ENCODE assay signal across 8 mouse cellular contexts in the genomic region with DNA sequence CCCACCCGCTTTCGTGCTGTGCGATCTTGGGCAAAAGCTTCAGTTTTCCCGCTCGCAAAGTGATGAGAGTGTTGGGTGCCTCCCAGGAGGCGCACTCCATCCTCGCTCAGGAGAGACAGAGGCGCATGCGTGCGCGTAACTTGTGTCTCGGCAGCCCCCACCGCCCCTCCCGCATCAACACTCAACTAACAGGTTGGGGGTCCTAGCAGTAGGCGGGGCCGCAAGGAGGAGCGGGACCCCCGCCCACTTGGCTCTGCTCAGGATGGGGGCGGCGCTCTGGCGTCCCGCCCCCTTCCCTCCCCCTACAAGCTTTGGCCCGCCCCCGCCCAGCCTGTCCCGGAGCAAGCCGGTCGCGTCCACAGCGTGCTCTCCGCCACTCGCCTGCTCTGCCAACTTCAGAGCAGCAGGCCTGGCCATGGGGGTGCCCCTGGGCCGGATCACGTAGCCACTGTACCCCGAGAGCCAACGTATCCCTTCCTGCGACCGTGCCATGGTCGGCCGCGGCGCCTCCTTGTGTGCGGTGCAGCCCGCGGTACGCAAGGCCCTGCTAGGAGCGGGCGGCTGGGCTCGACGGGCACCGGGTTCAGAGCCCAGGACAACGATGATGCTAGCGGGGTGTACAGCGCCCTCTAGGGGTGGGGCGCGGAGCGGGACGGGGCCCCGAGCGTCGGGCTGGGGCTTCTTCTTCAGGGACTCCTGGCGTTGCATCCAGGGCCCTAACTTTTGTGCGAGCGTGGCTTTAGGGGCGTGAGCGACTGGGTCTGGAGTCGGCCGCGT. TPM values are rescaled to one million over a fixed set of nuclear protein-coding genes. Genes with fewer than 3 reads are reported as not detected.
DNase-seq lines count a peak whose midpoint lies in the region; ATAC-seq and TF ChIP-seq lines count a peak whose summit lies in the region.

A gene (plus strand): TSS at position 334 of the 777 bp plus-strand sequence.

- peak within 1 kb of the TSS; percentile 77 for H3K9ac ChIP-seq in hindbrain, embryonic 13.5 days
- H3K9ac ChIP-seq in midbrain, embryonic 12.5 days (replicated peaks), result peak within 1 kb of the TSS; percentile 77

- H3K4me2 ChIP-seq in hindbrain, embryonic 13.5 days, result peak within 1 kb of the TSS; percentile 87
- peak within 1 kb of the TSS; percentile 79 for H3K4me2 ChIP-seq in midbrain, embryonic 12.5 days (replicated peaks)

- WGBS in hindbrain, embryonic 13.5 days, result under 1% methylated on average over 68 of the region's 68 CpGs
- under 1% methylated on average over 59 of the region's 68 CpGs for WGBS in midbrain, embryonic 12.5 days

- peaks cover 98% of the 10 kb centered on the region for H3K27me3 ChIP-seq in hindbrain, embryonic 13.5 days
- H3K27me3 ChIP-seq in midbrain, embryonic 12.5 days, result peaks cover 95% of the 10 kb centered on the region
- no peaks in the 10 kb centered on the region; the same call in 1 of the 2 replicates for H3K27me3 ChIP-seq in testis, adult 2 months (ENCODE audit: control insufficient read depth, insufficient read depth, low read length)

- peak; percentile 44 for DNase-seq in layer of hippocampus, adult 11-12 months (ENCODE audit: low spot score)
- no peak for DNase-seq in layer of hippocampus, adult 9-10 months (ENCODE audit: low spot score)
- DNase-seq in gastrocnemius, adult 18-20 months (ENCODE audit: low spot score), result peak; percentile 40
- DNase-seq in left cerebral cortex, postnatal 4 days, result peak; percentile 47

- H3K27ac ChIP-seq in brown adipose tissue, adult 24 weeks (replicated peaks; ENCODE audit: low read depth, low read length), result peak within 1 kb of the TSS; percentile 88
- H3K27ac ChIP-seq in hindbrain, embryonic 13.5 days, result peak within 1 kb of the TSS; percentile 58
- H3K27ac ChIP-seq in midbrain, embryonic 12.5 days (replicated peaks), result peak within 1 kb of the TSS; percentile 82
- no peak within 1 kb of the TSS for H3K27ac ChIP-seq in testis, adult 2 months (ENCODE audit: control insufficient read depth, insufficient read depth, low read depth, low read length)

- H3K4me1 ChIP-seq in brown adipose tissue, adult 24 weeks (ENCODE audit: control insufficient read depth, insufficient read depth, insufficient read length, low read length), result peaks cover 9% of the 10 kb centered on the region; the same call in 1 of the 2 replicates
- H3K4me1 ChIP-seq in hindbrain, embryonic 13.5 days (replicated peaks), result peaks cover 79% of the 10 kb centered on the region
- H3K4me1 ChIP-seq in midbrain, embryonic 12.5 days, result peaks cover 83% of the 10 kb centered on the region
- peaks cover 23% of the 10 kb centered on the region for H3K4me1 ChIP-seq in testis, adult 2 months (ENCODE audit: control insufficient read depth, insufficient read depth, low read length)

- intact Hi-C loops in left cerebral cortex, postnatal 4 days (cut with DNase I), result loop anchor here (1.0 to 10.0 kb wide), 3 partner anchors 189 to 396 kb away; no protein-coding TSS in a partner anchor

- H3K4me3 ChIP-seq in brown adipose tissue, adult 24 weeks (ENCODE audit: insufficient read depth, low read depth, low read length), result peak within 1 kb of the TSS; percentile 95
- peak within 1 kb of the TSS; percentile 55 for H3K4me3 ChIP-seq in hindbrain, embryonic 13.5 days
- peak within 1 kb of the TSS; percentile 62 for H3K4me3 ChIP-seq in midbrain, embryonic 12.5 days
- peak within 1 kb of the TSS; percentile 57 for H3K4me3 ChIP-seq in testis, adult 2 months (ENCODE audit: control insufficient read depth, low read depth, low read length)

- no peaks in the 10 kb centered on the region for H3K36me3 ChIP-seq in hindbrain, embryonic 13.5 days
- H3K36me3 ChIP-seq in midbrain, embryonic 12.5 days, result no peaks in the 10 kb centered on the region
- H3K36me3 ChIP-seq in testis, adult 2 months (ENCODE audit: control insufficient read depth, insufficient read depth, low read length), result no peaks in the 10 kb centered on the region

- peak; percentile 80 for TF ChIP-seq CTCF in testis, adult 2 months (IDR thresholded peaks at IDR 0.05; ENCODE audit: control insufficient read depth, insufficient read depth, insufficient replicate concordance, low read depth, low read length)

- no peaks in the 10 kb centered on the region for H3K9me3 ChIP-seq in hindbrain, embryonic 13.5 days
- no peaks in the 10 kb centered on the region for H3K9me3 ChIP-seq in midbrain, embryonic 12.5 days

- no peak for TF ChIP-seq POLR2A in testis, adult 2 months (IDR thresholded peaks at IDR 0.05; ENCODE audit: control insufficient read depth, low read depth, low read length)

- ATAC-seq in hindbrain, embryonic 13.5 days (ENCODE audit: low FRiP score), result peak; percentile 34
- ATAC-seq in midbrain, embryonic 12.5 days (ENCODE audit: low FRiP score, low read depth), result peak; percentile 53

RNA-seq across cellular contexts. Expression of the gene that starts here (rescaled TPM):
- 1.9 and 3.2 TPM in 2 replicates for polyA plus RNA-seq in brown adipose tissue, adult 24 weeks (2012; ENCODE audit: insufficient read depth, insufficient read length, missing spikeins)
- 1 to 10 TPM; 2.7 to 4.5 TPM for total RNA-seq in gastrocnemius, adult 18-20 months (2021)
- polyA plus RNA-seq in hindbrain, embryonic 13.5 days (2015; fragmentation: Nextera tagmentation; extraction: Ambion mirVana), result 3.8 and 4.4 TPM in 2 replicates
- 10 to 100 TPM; 23.0 to 24.6 TPM for total RNA-seq in left cerebral cortex, postnatal 4 days (2021)
- polyA plus RNA-seq in midbrain, embryonic 12.5 days (2016; fragmentation: Nextera tagmentation; extraction: Ambion mirVana), result 10.0 and 10.1 TPM in 2 replicates
- 0.98 and 1.1 TPM in 2 replicates for polyA plus RNA-seq in testis, adult 2 months (2012; rRNA removed)

Comparison
In these comparisons a context has a peak if more than half of its experiments do, and no peak if none do; other contexts are left out.
1. RNA of the gene that starts here (total RNA-seq): 23.0 to 24.6 TPM in left cerebral cortex, postnatal 4 days; 2.7 to 4.5 TPM in gastrocnemius, adult 18-20 months; every median in the first group is over 4 times any median in the second.
2. Peak in every context shown above with its lines, with median percentiles within 50 percentile points of each other: H3K4me3 ChIP-seq.